Mouse (Mus musculus) layer of hippocampus, postnatal 36 days (tissue): ENCODE results near the gene Itpr2. TPM values are rescaled to one million over a fixed set of nuclear protein-coding genes. Genes with fewer than 3 reads are reported as not detected.
A peak's percentile ranks its signal among the peaks of the same experiment; 100 is the strongest.

Experiments used
- DNase-seq, 2 experiments: peaks; one replicate each; pipeline ENCODE4 v3.0.0; 2022
- total RNA-seq, 2 experiments: library from RNA; stranded (reverse); gene quantifications; 2 replicates each; pipeline ENCODE4 v1.2.3; 2021

The Itpr2 gene
- total RNA-seq, 2 experiments from 2014 or later = 15.7 to 21.3 TPM

DNA sequence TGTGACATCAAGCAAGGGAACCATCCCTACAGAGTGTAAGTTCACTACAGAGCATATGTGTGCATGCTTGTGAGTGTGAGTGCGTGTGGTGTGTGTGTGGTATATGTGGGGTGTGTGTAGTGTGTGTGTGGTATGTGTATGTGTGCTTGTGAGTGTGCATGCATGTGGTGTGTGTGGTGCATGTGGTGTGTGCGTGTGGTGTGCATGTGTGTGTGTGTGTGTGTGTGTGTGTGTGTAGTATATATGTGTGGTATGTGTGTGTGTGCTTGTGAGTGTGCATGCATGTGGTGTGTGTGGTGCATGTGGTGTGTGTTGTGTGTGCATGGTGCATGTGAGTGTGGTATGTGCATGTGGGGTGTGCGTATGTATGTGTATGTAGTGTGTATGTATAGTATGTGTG, 289.7 kb downstream of the Itpr2 start:
- no peak for DNase-seq

DNA sequence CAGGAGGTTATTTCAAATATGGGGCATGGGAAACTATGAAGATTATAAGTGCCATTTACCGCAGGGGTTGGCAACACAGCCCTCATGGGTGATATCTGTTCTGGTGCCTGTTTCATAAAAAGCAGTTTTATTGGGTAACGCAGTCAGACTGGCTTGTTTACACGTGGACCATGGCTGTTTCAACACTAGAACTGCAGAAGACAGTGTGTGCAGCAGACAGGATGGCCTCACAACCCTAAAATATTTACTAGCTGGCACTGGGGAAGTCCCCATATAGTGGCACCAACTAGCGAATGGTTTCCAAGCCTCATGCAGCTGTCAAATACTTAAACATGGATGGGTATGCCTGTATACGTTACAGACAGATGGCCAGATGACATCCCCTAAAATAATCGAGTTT, 290.8 kb downstream of the Itpr2 start:
- no peak for DNase-seq

GRCm38 (mm10) chr6:146208983-146209382, 293.0 kb downstream of the Itpr2 start:
- DNase-seq = no peak

DNA sequence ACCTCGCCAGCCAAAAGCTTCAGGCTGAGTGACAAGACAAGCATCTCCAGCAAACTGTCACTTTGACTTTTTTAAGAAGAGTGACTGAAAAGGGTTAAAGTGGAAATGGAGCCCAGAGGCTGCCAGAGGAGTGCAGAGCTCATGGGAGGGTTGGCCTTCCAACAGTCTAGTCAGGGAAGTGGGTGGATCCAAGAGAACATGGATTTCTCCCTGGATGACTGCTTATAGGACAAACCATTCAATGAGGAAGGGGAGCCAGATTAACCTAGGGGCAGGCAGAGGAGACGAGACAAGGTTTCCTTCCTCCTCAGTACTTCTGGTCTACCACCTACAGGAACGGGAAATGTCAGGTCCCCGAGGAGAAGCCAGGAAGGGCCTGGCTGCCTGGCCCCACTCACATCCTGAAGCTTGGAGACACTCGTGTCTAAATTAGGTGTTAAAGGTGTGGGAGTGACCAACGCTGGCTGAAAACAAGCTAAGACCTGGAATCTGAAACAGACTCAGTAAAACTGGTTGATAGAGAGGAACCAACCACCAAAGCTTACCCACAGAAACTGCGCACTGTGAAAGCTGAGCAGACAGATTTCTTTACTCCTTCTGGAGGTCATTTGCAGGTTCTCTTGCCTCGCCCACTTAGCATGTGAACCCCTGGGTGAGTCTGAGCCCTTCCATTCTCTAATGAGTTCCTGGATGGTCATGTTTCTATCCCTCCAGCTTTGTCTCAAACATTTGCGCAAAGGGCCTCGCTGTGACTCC, 294.6 kb downstream of the Itpr2 start:
- no peak for DNase-seq

DNA sequence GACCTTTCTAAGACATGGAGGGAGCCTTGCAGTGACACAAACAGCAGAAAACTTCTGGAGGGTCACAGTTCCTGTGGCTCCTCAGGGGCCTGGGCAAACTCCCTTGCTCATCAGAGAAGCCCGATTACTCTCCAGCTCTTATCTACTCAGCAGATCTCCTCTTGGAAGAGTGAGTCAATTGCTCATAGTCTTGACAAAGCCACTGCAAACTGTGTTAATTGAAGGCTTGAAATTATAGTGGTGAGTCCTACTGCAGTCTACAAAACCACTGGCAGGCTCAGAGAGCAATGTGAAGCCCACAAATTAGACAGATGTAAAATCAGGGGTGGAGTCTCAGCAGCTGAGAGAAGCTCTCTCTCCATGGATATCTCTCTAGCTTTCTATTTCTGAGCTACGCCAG, 296.9 kb downstream of the Itpr2 start:
- no peak for DNase-seq

- no peak for DNase-seq
Measured at GRCm38 (mm10) chr6:146204470-146204869, 297.6 kb downstream of the Itpr2 start.

- DNase-seq = no peak
Measured at GRCm38 (mm10) chr6:146197868-146198379, 304.1 kb downstream of the Itpr2 start.

- no peak for DNase-seq
Measured at GRCm38 (mm10) chr6:146196701-146197100, 305.3 kb downstream of the Itpr2 start.

GRCm38 (mm10) chr6:146195854-146196457, 306.1 kb downstream of the Itpr2 start:
- no peak for DNase-seq

GRCm38 (mm10) chr6:146191931-146192330, 310.1 kb downstream of the Itpr2 start:
- DNase-seq = no peak

GRCm38 (mm10) chr6:146190006-146190405, 312.0 kb downstream of the Itpr2 start:
- no peak for DNase-seq

GRCm38 (mm10) chr6:146185532-146185931, 316.5 kb downstream of the Itpr2 start:
- DNase-seq = no peak

GRCm38 (mm10) chr6:146184771-146185170, 317.3 kb downstream of the Itpr2 start:
- DNase-seq = no peak

DNA sequence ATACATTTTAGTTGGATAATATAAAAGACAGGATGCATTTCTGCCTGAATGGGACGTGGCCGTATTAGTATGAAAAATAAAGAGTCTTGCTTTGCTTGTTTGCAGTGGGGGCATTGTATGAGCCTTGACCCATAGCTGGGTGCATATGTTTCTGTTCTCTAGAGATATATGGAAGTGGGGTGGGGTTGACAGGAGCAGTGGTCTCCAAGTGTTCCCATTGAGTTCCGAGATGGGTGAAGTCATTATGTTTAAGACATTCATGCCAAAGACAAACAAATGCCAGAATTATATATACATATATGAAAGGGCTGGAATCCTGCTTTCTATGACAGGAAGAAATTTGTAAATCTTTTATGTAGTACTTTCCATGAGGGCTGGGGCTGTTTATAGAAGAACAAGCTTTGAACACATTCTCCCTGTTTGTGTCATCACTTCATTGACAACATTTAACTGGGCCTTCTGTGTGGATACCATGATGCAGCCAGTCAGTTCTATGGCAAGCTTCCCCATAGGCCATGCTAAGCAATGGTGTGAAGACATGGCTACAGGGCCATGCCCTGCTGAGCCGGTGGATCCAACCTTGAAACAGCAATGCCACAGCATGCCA, 327.3 kb downstream of the Itpr2 start:
- DNase-seq = no peak

DNA sequence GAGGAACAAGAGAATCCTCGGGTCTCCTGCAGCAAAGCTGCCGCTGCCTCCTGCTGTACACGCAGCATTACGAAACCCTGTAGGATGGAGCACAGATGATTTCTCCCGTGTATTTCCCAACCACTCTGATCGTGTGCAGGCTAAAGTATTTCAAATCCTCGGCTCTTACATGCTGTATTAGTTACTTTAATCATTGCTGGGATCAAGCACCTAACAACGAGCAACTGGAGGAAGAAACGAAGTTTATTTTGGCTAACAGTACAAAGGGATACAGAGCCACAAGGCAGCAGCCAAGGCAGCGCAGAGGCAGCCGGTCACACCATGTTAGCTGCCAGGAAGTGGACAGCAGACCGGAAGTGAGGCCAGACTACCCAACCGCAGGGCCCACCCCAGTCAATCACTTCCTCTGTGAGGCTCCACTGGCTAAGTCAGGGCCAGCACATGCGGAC, 331.4 kb downstream of the Itpr2 start:
- DNase-seq = no peak

GRCm38 (mm10) chr6:146167207-146167606, 334.8 kb downstream of the Itpr2 start:
- no peak for DNase-seq

GRCm38 (mm10) chr6:146159641-146160040, 342.4 kb downstream of the Itpr2 start:
- DNase-seq = no peak

- DNase-seq = no peak
Measured at GRCm38 (mm10) chr6:146158717-146159116, 343.3 kb downstream of the Itpr2 start.

GRCm38 (mm10) chr6:146157983-146158535, 344.0 kb downstream of the Itpr2 start:
- DNase-seq = no peak

DNA sequence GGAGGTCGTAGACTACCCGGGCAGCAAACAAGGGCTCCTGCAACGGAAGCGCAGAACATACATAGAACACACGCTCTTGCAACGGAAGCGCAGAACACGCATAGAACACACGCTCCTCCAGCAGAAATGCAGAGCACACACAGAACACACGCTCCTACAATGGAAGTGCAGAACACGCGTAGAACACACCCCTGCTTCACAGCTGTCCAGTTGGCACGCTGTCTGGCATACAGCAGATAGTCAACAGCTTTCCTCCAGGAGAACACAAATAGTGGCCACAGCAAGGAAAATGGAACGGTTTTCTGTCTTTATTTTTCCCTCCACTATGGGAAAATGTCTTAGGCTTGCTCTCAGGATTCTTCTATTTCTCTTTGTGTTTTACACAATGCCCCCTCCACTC, 344.9 kb downstream of the Itpr2 start:
- no peak for DNase-seq

GRCm38 (mm10) chr6:146156536-146156935, 345.5 kb downstream of the Itpr2 start:
- DNase-seq = peak in 1 of 2 experiments; percentile 33

- DNase-seq = no peak
Measured at GRCm38 (mm10) chr6:146155156-146155734, 346.8 kb downstream of the Itpr2 start.

GRCm38 (mm10) chr6:146152843-146153242, 349.2 kb downstream of the Itpr2 start:
- no peak for DNase-seq
